Mouse (Mus musculus) MEL (cell line): ENCODE results near the gene Zfp568. TPM values are rescaled to one million over a fixed set of nuclear protein-coding genes. Genes with fewer than 3 reads are reported as not detected.

Source experiments
- DNase-seq: peaks from one replicate; pipeline ENCODE4 v3.0.0; 2011; ENCODE audit warnings: low read depth, low spot score
- H3K27ac ChIP-seq: 2 replicates; pipeline ENCODE4 v1.5.1; 2012; ENCODE audit warnings: low read depth, mild to moderate bottlenecking, control low read depth, low read length, moderate library complexity; ENCODE audit not compliant: control insufficient read depth
- H3K27me3 ChIP-seq, 2 experiments: fragments of 150-350 bp in 1 of 2; sonication (generic) in 1 of 2; 2 replicates each; pipeline ENCODE4 v1.6.1; 2012; ENCODE audit warnings: low read length in 2 of 2, mild to moderate bottlenecking in 2 of 2, improper control_type of control experiment in 1 of 2, moderate library complexity in 1 of 2; ENCODE audit not compliant: insufficient read depth in 2 of 2, control insufficient read depth in 1 of 2
- H3K36me3 ChIP-seq, 2 experiments: 2 replicates each; pipeline ENCODE4 v1.6.1; 2012 to 2014; ENCODE audit warnings: low read length in 2 of 2, improper control_type of control experiment in 1 of 2, inconsistent platforms in 1 of 2, mild to moderate bottlenecking in 1 of 2; ENCODE audit not compliant: insufficient read depth in 2 of 2, control insufficient read depth in 1 of 2
- H3K4me1 ChIP-seq, 2 experiments: fragments of 150-350 bp in 1 of 2; sonication (generic) in 1 of 2; 2 replicates each; pipeline ENCODE4 v1.6.1; 2012; ENCODE audit warnings: low read length in 2 of 2, improper control_type of control experiment in 1 of 2, mild to moderate bottlenecking in 1 of 2; ENCODE audit not compliant: insufficient read depth in 2 of 2, control insufficient read depth in 1 of 2
- H3K4me3 ChIP-seq, 2 experiments: fragments of 150-350 bp in 1 of 2; sonication (generic) in 1 of 2; 2 replicates each; pipeline ENCODE4 v1.5.1; 2012; ENCODE audit warnings: low read depth in 2 of 2, low read length in 2 of 2, mild to moderate bottlenecking in 2 of 2, moderate library complexity in 2 of 2, control low read depth in 1 of 2, improper control_type of control experiment in 1 of 2; ENCODE audit not compliant: control insufficient read depth in 1 of 2, insufficient read depth in 1 of 2
- H3K79me2 ChIP-seq: 2 replicates; pipeline ENCODE4 v1.6.1; 2012; ENCODE audit warnings: mild to moderate bottlenecking, low read length, moderate library complexity; ENCODE audit not compliant: control insufficient read depth, poor library complexity, insufficient read depth
- H3K9ac ChIP-seq: 2 replicates; pipeline ENCODE4 v1.6.1; 2012; ENCODE audit warnings: low read depth, mild to moderate bottlenecking, control low read depth, low read length, moderate library complexity; ENCODE audit not compliant: control insufficient read depth, poor library complexity, severe bottlenecking
- H3K9me3 ChIP-seq: fragments of 150-350 bp; sonication (generic); replicated peaks from 2 replicates; pipeline ENCODE4 v1.6.1; 2012; ENCODE audit warnings: mild to moderate bottlenecking, low read length, improper control_type of control experiment, moderate library complexity; ENCODE audit not compliant: insufficient read depth
- CTCF ChIP-seq, 3 experiments: IDR thresholded peaks in 2 of 3; conservative IDR thresholded peaks in 1 of 3; 2 replicates each; pipeline ENCODE4 v1.5.1; 2011 to 2012; ENCODE audit warnings: low read length in 3 of 3, low read depth in 2 of 3, mild to moderate bottlenecking in 2 of 3, improper control_type of control experiment in 1 of 3, inconsistent platforms in 1 of 3, mixed read lengths in 1 of 3, moderate library complexity in 1 of 3; ENCODE audit not compliant: control insufficient read depth in 1 of 3, insufficient read depth in 1 of 3, poor library complexity in 1 of 3, severe bottlenecking in 1 of 3
- ELF1 ChIP-seq: IDR thresholded peaks from 2 replicates; pipeline ENCODE4 v1.6.1; 2014; ENCODE audit warnings: low read depth, mild to moderate bottlenecking, inconsistent platforms, low read length, improper control_type of control experiment, moderate library complexity
- EP300 ChIP-seq, 2 experiments: IDR thresholded peaks; 2 replicates each; pipeline ENCODE4 v1.6.1; 2011; ENCODE audit warnings: improper control_type of control experiment in 2 of 2, low read length in 2 of 2, low read depth in 1 of 2, mild to moderate bottlenecking in 1 of 2
- ETS1 ChIP-seq: IDR thresholded peaks from 2 replicates; pipeline ENCODE4 v1.6.1; 2012; ENCODE audit warnings: low read depth, mild to moderate bottlenecking, inconsistent platforms, low read length, improper control_type of control experiment, moderate library complexity
- KAT2A ChIP-seq: conservative IDR thresholded peaks from 2 replicates; pipeline ENCODE4 v1.6.1; 2012; ENCODE audit warnings: low read depth, low read length, improper control_type of control experiment, inconsistent platforms
- MAFK ChIP-seq: IDR thresholded peaks from 2 replicates; pipeline ENCODE4 v1.6.1; 2011; ENCODE audit warnings: low read depth, mild to moderate bottlenecking, low read length, improper control_type of control experiment, borderline replicate concordance
- MAX ChIP-seq: IDR thresholded peaks from 2 replicates; pipeline ENCODE4 v1.6.1; 2011; ENCODE audit warnings: low read length, improper control_type of control experiment
- MAZ ChIP-seq: IDR thresholded peaks from 2 replicates; pipeline ENCODE4 v1.6.1; 2012; ENCODE audit warnings: low read depth, mild to moderate bottlenecking, inconsistent platforms, low read length, improper control_type of control experiment
- MXI1 ChIP-seq: IDR thresholded peaks from 2 replicates; pipeline ENCODE4 v1.6.1; 2011; ENCODE audit warnings: mild to moderate bottlenecking, low read depth, low read length, improper control_type of control experiment
- MYB ChIP-seq: IDR thresholded peaks from 2 replicates; pipeline ENCODE4 v1.6.1; 2011; ENCODE audit warnings: mild to moderate bottlenecking, low read depth, low read length, improper control_type of control experiment
- MYC ChIP-seq: IDR thresholded peaks from 2 replicates; pipeline ENCODE4 v1.6.1; 2011; ENCODE audit warnings: low read depth, mild to moderate bottlenecking, low read length, improper control_type of control experiment, moderate library complexity
- NRF1 ChIP-seq: IDR thresholded peaks from 2 replicates; pipeline ENCODE4 v1.6.1; 2014; ENCODE audit warnings: low read depth, mild to moderate bottlenecking, inconsistent platforms, low read length, improper control_type of control experiment, moderate library complexity; ENCODE audit not compliant: poor library complexity, insufficient read depth, severe bottlenecking
- POLR2A ChIP-seq, 2 experiments: IDR thresholded peaks; 2 replicates each; pipeline ENCODE4 v1.6.1; 2011 to 2012; ENCODE audit warnings: low read length in 2 of 2, mild to moderate bottlenecking in 2 of 2, control low read depth in 1 of 2, improper control_type of control experiment in 1 of 2, low read depth in 1 of 2, moderate library complexity in 1 of 2; ENCODE audit not compliant: control insufficient read depth in 1 of 2, insufficient read depth in 1 of 2, poor library complexity in 1 of 2
- POLR2AphosphoS2 ChIP-seq: IDR thresholded peaks from 2 replicates; pipeline ENCODE4 v1.6.1; 2011; ENCODE audit warnings: low read length, improper control_type of control experiment
- POLR2AphosphoS5 ChIP-seq: IDR thresholded peaks from 2 replicates; pipeline ENCODE4 v1.6.1; 2012; ENCODE audit warnings: low read depth, borderline replicate concordance, mild to moderate bottlenecking, inconsistent platforms, low read length, moderate library complexity, mixed read lengths
- RCOR1 ChIP-seq: IDR thresholded peaks from 2 replicates; pipeline ENCODE4 v1.6.1; 2012; ENCODE audit warnings: low read depth, mild to moderate bottlenecking, inconsistent platforms, low read length, improper control_type of control experiment
- SIN3A ChIP-seq: IDR thresholded peaks from 2 replicates; pipeline ENCODE4 v1.6.1; 2012; ENCODE audit warnings: low read length, improper control_type of control experiment, inconsistent platforms
- TBP ChIP-seq: IDR thresholded peaks from 2 replicates; pipeline ENCODE4 v1.8.0; 2011; ENCODE audit warnings: low read depth, low read length, improper control_type of control experiment
- UBTF ChIP-seq: IDR thresholded peaks from 2 replicates; pipeline ENCODE4 v1.6.1; 2012; ENCODE audit warnings: low read depth, mild to moderate bottlenecking, inconsistent platforms, low read length, improper control_type of control experiment, moderate library complexity, borderline replicate concordance; ENCODE audit not compliant: insufficient read depth
- USF1 ChIP-seq: IDR thresholded peaks from 2 replicates; pipeline ENCODE4 v1.6.1; 2014; ENCODE audit warnings: low read depth, mild to moderate bottlenecking, inconsistent platforms, low read length, improper control_type of control experiment, moderate library complexity
- polyA plus RNA-seq, 2 experiments: library from polyadenylated mRNA; stranded (reverse) in 1 of 2; unstranded in 1 of 2; fragments of >175 nt in 1 of 2; fragments of >200 nt in 1 of 2; gene quantifications; 2 replicates each; pipeline versions ENCODE4 v1.2.1 to v1.2.4; 2012; ENCODE audit warnings: low replicate concordance in 2 of 2, low read depth in 1 of 2; ENCODE audit not compliant: insufficient read length in 2 of 2, insufficient read depth in 1 of 2, missing spikeins in 1 of 2
- total RNA-seq: library from RNA; depleted of rRNA; stranded (reverse); fragments of 300-350 nt; gene quantifications from 2 replicates; pipeline ENCODE4 v1.2.3, GENCODE M21; 2012

Zfp568 gene
- total and polyA plus RNA-seq, 3 experiments: 12.5 to 141 (median 15.4) TPM

- Histone ChIP-seq H3K4me1 (no peaks in the 10 kb centered on the region), H3K27me3 (no peaks in the 10 kb centered on the region), H3K79me2 (no peaks in the 10 kb centered on the region), H3K9me3 (no peaks in the 10 kb centered on the region), H3K4me3 (no peak overlapping the region), H3K36me3 (no peaks in the 10 kb centered on the region; a peak in 1 of 4 replicates), H3K9ac (no peak overlapping the region), H3K27ac (no peak overlapping the region)
- no peak for TF ChIP-seq KAT2A
- TF ChIP-seq POLR2A (IDR thresholded peaks at IDR 0.05; ENCODE audit: control insufficient read depth in 1 of 2, insufficient read depth in 1 of 2, low read depth in 1 of 2, low read length in 2 of 2, poor library complexity in 1 of 2): no peak
- no peak for TF ChIP-seq UBTF
- no peak for TF ChIP-seq MAZ
- no peak for TF ChIP-seq POLR2AphosphoS2
- TF ChIP-seq MAFK: no peak
- no peak for TF ChIP-seq MYC
- TF ChIP-seq MXI1: no peak
- no peak for TF ChIP-seq POLR2AphosphoS5
- no peak for TF ChIP-seq RCOR1
- no peak for TF ChIP-seq TBP
- TF ChIP-seq SIN3A: no peak
- no peak for TF ChIP-seq CTCF (IDR thresholded peaks at IDR 0.05 in 2 of 3, conservative IDR thresholded peaks at IDR 0.05 in 1 of 3; ENCODE audit: control insufficient read depth in 1 of 3, insufficient read depth in 1 of 3, low read depth in 2 of 3, low read length in 3 of 3, poor library complexity in 1 of 3, severe bottlenecking in 1 of 3)
- TF ChIP-seq MAX: no peak
- no peak for TF ChIP-seq USF1
- no peak for TF ChIP-seq NRF1
- TF ChIP-seq ETS1: no peak
- no peak for DNase-seq
Measured at GRCm38 (mm10) chr7:30007601-30008000, 23.8 kb downstream of the Zfp568 start.

DNA sequence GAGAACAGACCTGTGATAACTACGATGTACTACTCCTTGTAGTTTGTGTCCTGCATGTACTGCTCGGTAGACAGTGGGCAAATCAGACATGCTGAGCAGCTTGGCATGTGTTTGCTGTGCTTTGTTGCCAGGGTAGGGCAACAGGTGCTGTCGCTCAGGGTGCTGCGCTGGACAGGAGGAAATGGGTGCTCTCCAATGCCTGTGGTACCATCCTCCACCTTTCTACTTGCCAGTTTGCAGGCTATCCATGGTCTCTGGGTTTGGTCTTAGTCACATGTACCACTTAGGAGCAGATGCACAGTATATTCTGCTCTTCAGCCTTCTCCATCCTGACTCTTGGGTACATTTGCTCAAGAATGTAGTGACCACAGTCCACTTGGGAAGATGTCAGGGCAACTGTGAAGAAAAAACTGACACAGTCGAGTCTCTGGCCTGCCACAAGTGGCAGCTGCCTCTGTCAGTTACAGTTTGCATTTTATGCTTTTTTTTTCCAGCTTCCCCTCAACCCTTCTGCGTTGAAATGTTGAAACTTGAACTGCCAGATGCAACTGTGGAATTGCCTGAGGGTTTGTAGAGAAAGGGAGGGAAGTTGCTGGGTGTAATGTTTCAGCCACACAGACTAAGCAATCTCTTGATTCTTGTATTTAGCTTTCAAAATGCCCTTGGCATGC, 24.4 kb downstream of the Zfp568 start:
- Histone ChIP-seq H3K4me1 (no peaks in the 10 kb centered on the region), H3K36me3 (no peaks in the 10 kb centered on the region; a peak in 1 of 4 replicates), H3K9me3 (no peaks in the 10 kb centered on the region), H3K79me2 (no peaks in the 10 kb centered on the region), H3K9ac (no peak overlapping the region), H3K4me3 (no peak overlapping the region), H3K27me3 (no peaks in the 10 kb centered on the region), H3K27ac (no peak overlapping the region)
- DNase-seq: no peak
- TF ChIP-seq POLR2A (IDR thresholded peaks at IDR 0.05; ENCODE audit: control insufficient read depth in 1 of 2, insufficient read depth in 1 of 2, low read depth in 1 of 2, low read length in 2 of 2, poor library complexity in 1 of 2) (no peak), MYB (no peak), ELF1 (no peak), EP300 (IDR thresholded peaks at IDR 0.05; ENCODE audit: low read depth in 1 of 2, low read length in 2 of 2) (no peak), MYC (no peak)
